Mouse (Mus musculus) cortical plate, adult 2 months (tissue): Measurements from ENCODE around the gene Btbd2.

Source experiments
- CTCF ChIP-seq: fragments of 200-500 bp; IDR thresholded peaks from 2 replicates; pipeline ENCODE4 v1.5.1; 2011; ENCODE audit warnings: mild to moderate bottlenecking, control low read depth, low read length; ENCODE audit not compliant: insufficient read depth; ENCODE audit errors: extremely low read depth
- POLR2A ChIP-seq: fragments of 200-500 bp; IDR thresholded peaks from 2 replicates; pipeline ENCODE4 v1.6.1; 2011; ENCODE audit warnings: mild to moderate bottlenecking, low read length, control low read depth; ENCODE audit not compliant: insufficient read depth; ENCODE audit errors: extremely low read depth

GRCm38 (mm10) chr10:80697812-80698211 is 40.9 kb upstream of the Btbd2 start:
- TF ChIP-seq CTCF (no peak), POLR2A (no peak)
